Mouse (Mus musculus): Measurements from ENCODE around the gene Sec16b. TPM values are rescaled to one million over a fixed set of nuclear protein-coding genes. Genes with fewer than 3 reads are reported as not detected.

The Sec16b gene
- total RNA-seq (2021): under 1 TPM; 0.15 to 0.27 TPM

DNA sequence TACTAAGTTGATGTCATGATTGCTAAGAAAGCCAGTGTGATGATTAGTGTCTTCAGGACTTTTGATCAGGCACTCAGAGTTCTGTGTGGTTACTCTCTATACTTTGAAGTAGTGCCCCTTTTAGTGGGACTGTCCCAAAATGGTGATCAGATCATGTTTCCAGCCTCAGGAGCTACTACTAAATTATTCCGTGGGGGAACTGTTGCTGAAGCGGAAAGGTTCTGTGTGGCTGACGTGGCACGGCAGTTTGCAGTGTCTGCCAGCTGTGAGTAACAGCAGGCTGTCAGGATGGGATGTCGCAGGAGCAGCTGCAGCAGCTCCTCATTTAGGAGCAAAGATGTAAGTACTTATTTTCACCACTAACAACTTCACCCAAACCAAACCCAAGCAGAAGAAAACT lies at the start of gene Sec16b:
TSS of gene Sec16b (plus strand) at position 207 of the 400 bp plus-strand sequence.
- DNase-seq: no peak

DNA sequence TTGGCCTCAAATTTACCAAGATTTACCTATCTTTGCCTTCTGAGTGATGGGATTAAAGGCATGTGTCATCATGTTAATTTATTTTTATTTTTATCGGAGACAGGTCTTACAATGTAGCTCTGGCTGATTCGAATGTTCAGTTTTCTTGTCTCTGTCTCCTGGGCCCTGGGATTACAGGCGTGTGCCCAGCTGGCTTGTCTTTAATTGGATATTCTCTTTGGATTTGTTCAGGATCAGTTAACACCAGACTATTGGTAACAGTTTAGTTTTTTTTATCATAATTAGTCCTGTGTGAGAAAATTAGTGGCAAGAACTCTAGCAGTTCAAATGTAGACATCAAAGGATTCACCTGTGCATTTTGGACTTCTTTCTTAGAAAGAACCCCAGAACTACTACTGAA lies 48.7 kb upstream of the Sec16b start:
- no peak for DNase-seq

- DNase-seq: no peak
Observed at GRCm38 (mm10) chr1:157458421-157459208, 47.9 kb upstream of the Sec16b start, which contains the start of gene Cryzl2. Cryzl2 (plus strand) TSS chr1:157458577.

DNA sequence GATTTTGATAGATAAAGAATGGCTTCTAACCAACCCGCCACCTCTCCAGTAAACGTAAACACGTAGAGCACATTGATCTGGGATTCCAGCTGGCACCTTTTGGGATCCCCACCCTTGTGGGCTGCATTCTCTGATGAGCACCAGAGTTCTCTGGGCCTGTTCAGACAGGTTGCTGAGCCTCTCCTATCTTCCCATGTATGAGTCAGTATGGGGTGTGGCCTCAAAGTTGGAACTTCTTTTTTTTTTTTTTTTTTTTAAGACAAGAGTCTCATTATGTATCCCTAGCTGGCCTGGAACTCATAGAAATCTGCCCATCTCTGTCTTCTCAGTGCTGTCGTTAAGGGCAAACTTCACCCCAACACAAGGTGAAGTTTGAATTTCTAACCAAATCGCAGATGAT lies 46.6 kb upstream of the Sec16b start:
- DNase-seq: no peak

DNA sequence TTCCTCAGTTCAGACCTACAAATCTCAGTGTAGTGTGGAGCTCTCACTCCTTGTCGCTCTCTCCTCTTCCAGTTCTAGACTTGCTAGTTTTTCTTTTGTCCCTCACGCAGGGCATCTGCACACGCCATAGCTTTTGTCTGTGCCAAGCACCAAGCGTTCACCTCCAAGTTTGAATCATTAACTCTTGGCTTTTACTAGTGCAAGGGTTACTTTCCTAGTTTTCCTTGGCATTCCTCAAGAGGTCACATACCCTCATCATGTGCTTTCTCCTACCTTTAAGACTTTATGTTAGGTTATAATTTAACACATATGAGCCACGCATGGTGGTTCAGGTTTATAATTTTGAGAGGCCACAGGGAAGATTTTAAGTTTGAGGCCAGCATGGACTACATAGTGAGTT lies 45.3 kb upstream of the Sec16b start:
- DNase-seq: no peak

DNA sequence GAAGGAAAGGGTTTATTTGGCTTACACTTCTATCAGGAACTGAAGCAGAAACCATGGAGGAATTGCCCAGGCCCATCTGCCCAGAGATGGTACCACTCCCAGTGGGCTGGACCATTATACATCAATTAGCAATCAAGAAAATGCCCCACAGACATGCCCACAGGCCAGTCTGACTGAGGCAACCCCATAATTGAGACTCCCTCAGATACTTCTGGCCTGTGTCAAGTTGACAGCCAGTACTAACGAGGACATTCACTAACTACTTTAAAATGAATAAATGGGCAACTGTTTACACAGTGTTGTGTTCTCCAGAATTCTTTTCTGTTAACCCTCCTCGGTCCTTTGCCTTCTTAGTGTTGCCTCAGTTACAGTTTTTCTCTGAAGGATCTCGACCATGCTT lies 44.2 kb upstream of the Sec16b start:
- DNase-seq: no peak

DNA sequence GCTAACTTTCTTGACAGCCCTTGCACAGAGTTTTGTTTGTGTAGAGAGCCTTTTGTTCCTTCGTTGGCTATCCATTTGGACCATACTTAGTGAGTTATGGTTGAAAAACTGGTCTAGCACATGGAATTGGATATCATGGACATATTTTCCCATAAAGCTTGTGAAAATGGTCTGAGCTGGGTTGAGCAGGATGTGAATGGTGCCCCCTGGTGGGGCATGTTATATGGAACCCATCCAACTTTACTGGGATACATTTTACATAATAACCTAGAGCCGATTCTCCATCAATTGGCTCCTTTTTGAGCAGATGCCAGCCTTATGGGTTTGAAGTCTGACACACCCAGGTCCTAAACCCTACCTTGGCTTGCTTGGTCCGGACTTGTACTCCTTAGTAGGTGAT lies 41.3 kb upstream of the Sec16b start:
- DNase-seq: no peak

DNA sequence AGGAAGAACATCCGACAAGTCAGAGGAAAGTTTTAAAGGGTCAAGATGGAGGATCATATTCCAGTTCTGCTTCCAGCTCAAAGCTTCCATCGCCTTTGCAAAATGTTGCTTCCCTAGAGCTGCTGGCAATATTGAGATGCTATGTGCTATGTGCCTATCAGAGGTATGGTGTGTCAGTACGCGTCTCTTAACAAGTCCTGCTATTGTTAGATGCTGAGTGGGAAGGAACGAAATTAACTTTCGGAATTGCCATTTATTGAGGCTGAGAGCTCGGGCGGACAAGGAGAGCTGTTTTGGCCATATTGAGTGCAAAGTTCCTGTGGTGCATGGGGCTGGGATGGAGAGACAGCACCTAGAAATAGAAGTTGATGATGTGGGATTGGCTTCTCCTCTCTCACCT lies 38.7 kb upstream of the Sec16b start:
- no peak for DNase-seq

- peak; percentile 52 to 61 for DNase-seq
Observed at GRCm38 (mm10) chr1:157470761-157471386, 35.7 kb upstream of the Sec16b start.

DNA sequence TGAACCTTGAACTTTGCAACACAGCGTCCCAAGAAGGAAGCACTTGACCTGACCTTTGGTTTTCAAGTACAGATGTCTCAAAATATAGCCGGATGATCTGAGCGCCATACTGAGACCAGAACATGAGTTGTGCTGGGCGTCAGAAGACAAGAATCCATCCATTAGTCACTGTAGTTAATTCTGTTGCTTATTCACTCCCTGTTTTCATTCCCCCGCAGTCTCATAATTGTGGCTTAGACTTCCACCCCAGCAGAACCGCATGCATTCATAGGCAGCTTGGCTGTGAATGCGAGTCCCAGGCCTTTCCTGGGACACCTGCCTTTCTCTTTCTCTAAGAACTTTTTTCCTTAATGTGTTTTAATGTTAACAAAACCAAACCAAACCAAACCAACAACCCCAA lies 33.8 kb upstream of the Sec16b start:
- DNase-seq: no peak

GRCm38 (mm10) chr1:157474865-157475264 lies 31.7 kb upstream of the Sec16b start:
- no peak for DNase-seq

DNA sequence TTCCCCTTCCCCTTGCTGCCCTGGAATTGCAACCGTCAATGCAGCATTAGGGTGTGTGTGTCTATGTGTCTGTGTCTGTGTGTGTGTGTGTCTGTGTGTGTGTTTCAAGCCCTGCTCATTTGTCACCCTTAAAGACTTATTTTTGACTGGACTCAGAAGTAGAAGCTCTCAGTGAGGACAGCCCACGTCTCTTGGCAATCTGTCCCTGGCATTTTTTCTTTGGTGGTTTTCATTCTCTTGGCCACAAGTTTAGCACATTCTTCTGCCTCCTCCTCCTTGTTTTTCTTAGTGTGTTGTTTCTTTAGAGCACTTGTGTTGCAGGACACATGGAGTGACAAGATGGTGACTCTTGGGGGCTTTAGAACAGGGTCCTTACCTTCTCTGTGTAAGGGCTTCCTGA lies 30.3 kb upstream of the Sec16b start:
- no peak for DNase-seq

DNA sequence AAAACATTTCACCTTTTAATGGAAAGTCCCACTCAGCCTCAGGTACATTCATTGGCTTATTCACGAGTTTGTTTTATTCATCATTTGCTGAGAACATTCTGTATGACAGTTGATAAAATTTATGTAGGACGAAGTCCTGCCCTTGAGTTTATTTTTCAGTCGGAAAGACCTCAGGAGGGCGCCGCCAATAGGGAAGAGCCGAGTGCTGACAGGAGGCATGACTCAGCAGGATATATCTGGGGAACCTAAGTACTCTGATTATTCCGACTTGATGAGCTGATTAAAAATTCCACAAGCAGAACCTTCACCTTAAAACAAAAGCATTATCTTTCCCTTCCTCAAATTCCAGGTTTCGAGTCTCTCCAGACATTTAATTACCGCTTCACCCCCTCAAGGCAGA lies 26.4 kb upstream of the Sec16b start:
- DNase-seq: no peak

GRCm38 (mm10) chr1:157480901-157481300 lies 25.6 kb upstream of the Sec16b start:
- no peak for DNase-seq

- DNase-seq: no peak
Observed at GRCm38 (mm10) chr1:157481666-157482065, 24.9 kb upstream of the Sec16b start.

DNA sequence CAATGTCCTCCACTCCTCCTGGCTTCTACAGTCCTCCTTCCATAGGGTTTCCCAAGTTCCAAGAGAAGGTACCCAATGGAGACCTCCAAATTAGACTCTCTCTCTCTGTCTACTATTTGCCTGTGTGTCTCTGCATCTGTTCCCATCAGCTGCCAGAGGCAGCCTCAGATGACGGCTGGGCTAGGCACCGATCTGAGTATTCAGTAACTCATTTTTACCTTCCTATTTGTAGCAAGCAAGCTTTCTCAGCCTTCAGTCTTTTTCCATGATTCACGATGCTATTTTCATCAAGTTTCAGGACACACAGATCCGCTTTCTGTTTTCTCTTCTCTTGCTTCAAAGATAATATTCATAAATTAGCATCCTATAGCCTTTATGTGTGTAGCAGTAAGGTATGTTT lies 22.4 kb upstream of the Sec16b start:
- no peak for DNase-seq

- no peak for DNase-seq
Observed at GRCm38 (mm10) chr1:157500657-157501056, 5.9 kb upstream of the Sec16b start.

- no peak for DNase-seq
Observed at GRCm38 (mm10) chr1:157501352-157501945, 5.1 kb upstream of the Sec16b start.

DNA sequence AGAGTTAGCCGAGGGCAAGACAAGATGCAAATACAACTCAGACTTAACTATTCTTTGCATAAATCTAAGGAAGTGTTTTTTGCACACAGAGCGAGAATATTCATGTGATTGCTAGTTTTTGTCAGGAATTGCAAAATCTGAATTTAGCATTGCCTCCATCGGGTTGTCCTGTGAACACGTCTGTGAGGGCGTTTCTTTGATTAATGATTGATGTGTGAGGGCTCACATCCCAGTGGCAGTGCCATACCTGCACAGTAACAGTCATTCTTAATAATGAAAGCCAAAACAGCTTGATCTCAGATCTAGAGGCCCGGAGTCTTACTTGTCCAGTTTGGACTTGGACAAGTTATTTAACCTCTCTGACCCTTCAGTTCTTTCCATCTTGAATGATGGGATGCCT lies 3.5 kb upstream of the Sec16b start:
- no peak for DNase-seq

- DNase-seq: peak; percentile 34 to 60
Observed at GRCm38 (mm10) chr1:157506995-157507595, 567 bp downstream of the Sec16b start.

DNA sequence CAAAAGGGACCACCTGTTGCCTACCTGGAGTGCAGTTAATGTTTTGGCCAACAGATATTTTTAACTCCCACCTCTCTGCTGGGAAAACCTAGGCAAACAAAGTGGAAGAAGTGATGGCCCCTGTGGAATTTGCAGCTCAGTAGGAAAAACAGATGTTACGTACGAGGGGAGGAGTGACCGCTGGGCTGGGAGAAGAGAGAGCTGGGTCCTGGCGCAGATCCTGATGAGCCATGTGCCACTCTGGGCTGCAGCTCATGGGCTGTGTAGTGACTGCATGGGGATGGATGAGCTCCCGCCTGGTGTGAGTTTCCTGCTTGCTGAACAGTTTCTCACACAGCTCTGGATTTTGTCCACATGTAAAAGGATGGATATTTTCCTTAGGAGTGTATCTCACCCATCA lies 1.3 kb downstream of the Sec16b start:
- no peak for DNase-seq

DNA sequence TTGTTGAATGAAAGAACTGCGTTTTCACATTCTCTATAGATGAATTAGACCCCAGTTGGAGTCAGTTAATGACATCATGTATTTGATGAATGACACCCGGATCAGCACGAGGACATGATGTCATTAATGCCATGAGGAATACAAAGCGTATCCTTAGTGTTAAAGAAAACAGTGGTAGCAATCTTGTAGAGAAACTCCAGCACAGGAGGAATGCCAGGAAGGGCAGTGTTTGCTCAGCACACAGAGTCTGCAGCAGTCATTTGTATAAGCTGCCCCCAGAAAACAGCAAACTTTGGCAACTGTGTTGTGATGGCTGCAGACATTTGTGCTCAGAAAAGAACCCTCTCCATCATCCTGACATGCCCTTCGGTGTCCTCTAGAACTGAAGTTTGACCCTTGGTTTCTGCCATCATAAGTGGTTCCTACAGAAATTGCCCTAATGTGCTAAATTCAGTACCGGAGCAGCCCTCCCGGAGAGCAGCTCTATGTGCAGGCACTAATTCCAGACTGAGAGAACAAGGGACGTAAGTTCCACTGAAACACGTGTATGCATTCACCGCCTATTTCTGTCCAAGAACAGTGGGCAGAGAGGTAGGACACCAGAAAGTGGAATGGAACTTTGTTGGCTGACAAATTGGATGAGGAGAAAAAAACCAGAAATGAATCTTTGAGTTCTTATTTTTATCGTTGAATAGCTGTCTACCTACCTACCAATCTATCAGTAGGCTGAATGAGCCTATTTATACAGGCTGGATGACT lies 6.3 kb downstream of the Sec16b start:
- no peak for DNase-seq

DNA sequence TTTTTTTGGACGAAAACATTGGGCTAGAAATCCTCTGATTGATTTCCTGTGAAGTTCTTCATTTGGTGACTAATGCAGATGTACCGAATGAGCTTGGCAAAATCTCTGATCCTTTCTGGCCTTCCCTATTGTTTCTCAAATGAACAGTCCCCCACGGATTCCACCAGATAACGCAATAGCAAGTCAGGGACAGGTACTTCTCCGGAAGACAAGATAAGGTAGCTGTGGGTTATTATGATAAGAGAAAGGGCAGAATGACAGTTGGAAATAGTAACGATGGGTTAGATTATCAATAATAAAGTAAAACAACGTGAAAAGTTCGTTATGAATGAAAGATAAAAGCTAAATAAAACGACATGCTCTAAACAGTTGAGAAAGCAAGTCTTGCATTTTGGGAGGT lies 7.0 kb downstream of the Sec16b start:
- no peak for DNase-seq

Data from layer of hippocampus, postnatal 36 days (tissue).